Mouse (Mus musculus) brain, embryonic 14.5 days (tissue): ENCODE measurements around the gene Gm4553.

Experiments used
- CTCF ChIP-seq: fragments of 200-500 bp; IDR thresholded peaks from 2 replicates; pipeline ENCODE4 v1.5.1; 2012; ENCODE audit warnings: inconsistent platforms, mild to moderate bottlenecking, moderate library complexity, borderline replicate concordance; ENCODE audit not compliant: insufficient read depth, insufficient read length; ENCODE audit errors: extremely low read depth
- POLR2A ChIP-seq: fragments of 200-500 bp; IDR thresholded peaks from 2 replicates; pipeline ENCODE4 v1.6.1; 2012; ENCODE audit warnings: mild to moderate bottlenecking, inconsistent platforms, borderline replicate concordance; ENCODE audit not compliant: poor library complexity, insufficient read depth, insufficient read length, severe bottlenecking; ENCODE audit errors: extremely low read depth

DNA sequence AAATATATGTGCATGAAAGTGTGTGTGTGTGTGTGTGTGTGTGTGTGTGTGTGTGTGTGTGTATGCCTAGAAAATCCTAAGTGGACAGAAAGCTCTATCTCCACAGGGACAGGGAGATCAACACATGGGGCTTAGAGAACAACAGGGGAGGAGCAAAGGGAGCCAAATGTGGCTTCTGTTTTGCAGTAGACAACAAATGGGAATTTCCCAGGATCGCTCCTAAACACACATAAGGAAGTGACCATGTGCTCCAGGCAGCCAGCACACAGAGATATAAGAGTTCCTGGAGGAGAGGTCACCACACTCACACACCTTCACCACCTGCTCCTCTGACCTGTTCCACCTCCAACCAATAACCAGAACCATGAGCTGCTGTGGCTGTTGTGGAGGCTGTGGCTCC, 35.5 kb upstream of the Gm4553 start, which contains the start of gene Krtap5-3:
- TF ChIP-seq POLR2A (no peak), CTCF (no peak)
